Mouse (Mus musculus): Measurements from ENCODE around the gene Alpl. TPM values are rescaled to one million over a fixed set of nuclear protein-coding genes. Genes with fewer than 3 reads are reported as not detected.
A peak's percentile ranks its signal among the peaks of the same experiment; 100 is the strongest.

Gene Alpl
- polyA plus RNA-seq, 1 experiment: 1.2 TPM

DNA sequence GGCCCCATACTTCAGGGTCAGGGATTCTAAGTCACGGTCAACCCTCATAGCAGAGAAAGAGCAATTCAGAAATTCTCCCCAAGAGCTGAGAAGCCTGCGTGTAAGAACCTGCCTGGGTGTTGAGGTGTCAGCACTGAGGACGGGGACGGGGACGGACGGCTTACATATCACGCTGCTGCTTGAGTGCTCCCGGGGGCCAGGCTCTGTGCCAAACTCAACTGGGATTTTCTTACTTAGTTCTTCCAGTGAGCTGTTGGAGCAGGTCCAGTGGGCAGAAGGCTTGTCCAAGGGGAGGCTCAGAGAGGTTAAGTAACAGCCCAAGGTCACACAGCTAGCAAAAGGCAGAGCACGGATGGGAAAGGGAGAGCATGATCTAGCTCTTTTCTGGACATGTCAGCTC lies 44.5 kb downstream of the Alpl start:
- TF ChIP-seq TAL1 (IDR thresholded peaks at IDR 0.05; ENCODE audit: low read length) (no peak), GATA1 (IDR thresholded peaks at IDR 0.05; ENCODE audit: low read length) (no peak)
- Histone ChIP-seq H3K36me3 (ENCODE audit: control insufficient read depth) (peaks cover 29% of the 10 kb centered on the region), H3K4me1 (ENCODE audit: control insufficient read depth) (peaks cover 92% of the 10 kb centered on the region), H3K27me3 (ENCODE audit: control insufficient read depth) (peaks cover 21% of the 10 kb centered on the region), H3K9me3 (ENCODE audit: control insufficient read depth, low read length) (no peaks in the 10 kb centered on the region), H3K4me3 (replicated peaks) (peak overlapping the region; percentile 69)

DNA sequence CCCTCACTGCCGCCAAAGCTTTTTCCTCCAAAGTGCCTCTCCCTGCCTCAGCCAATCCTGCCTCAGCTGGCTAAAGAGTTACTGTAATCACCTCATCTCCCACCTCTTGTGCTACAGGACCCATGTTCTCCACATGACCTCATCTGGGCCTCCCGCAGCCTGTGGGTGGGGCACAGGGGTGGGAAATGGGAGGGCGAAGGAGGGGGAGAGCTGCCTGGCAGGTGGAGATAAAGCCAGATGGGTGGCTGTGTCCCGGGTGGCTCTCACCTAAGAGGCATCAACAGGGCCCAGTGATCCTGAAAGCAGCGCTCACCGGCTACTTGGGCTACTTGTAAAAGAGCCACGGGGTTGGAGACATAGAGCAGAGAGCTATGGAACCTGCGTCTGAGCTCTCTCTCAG lies 44.9 kb downstream of the Alpl start:
- peaks cover 20% of the 10 kb centered on the region for H3K27me3 ChIP-seq (ENCODE audit: control insufficient read depth)
- H3K4me3 ChIP-seq (replicated peaks): peak overlapping the region; percentile 69
- H3K4me1 ChIP-seq (ENCODE audit: control insufficient read depth): peaks cover 91% of the 10 kb centered on the region
- H3K36me3 ChIP-seq (ENCODE audit: control insufficient read depth): peaks cover 29% of the 10 kb centered on the region
- peak; percentile 94 for TF ChIP-seq TAL1 (IDR thresholded peaks at IDR 0.05; ENCODE audit: low read length)
- peak; percentile 93 for TF ChIP-seq GATA1 (IDR thresholded peaks at IDR 0.05; ENCODE audit: low read length)
- H3K9me3 ChIP-seq (ENCODE audit: control insufficient read depth, low read length): no peaks in the 10 kb centered on the region

DNA sequence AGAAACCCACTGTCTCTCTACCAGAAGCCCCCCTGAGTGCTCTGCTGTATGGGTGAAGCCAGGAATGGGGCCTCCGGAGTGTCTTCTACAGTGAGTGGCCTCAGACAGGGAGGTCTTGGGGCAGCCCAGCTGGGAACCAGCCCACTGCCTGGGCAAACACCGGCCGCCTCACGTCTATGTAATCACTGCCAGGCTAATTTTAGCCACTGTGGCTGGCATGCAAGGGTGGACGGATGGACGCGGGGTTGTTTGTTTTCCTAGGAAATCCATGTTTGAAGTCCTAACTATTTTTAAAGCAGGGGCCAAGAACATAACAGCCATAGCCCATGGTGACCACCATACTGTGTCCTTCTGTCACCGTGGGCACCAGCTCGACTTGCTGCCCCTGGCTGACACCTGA lies 46.1 kb downstream of the Alpl start:
- Histone ChIP-seq H3K9me3 (ENCODE audit: control insufficient read depth, low read length) (no peaks in the 10 kb centered on the region), H3K36me3 (ENCODE audit: control insufficient read depth) (peaks cover 29% of the 10 kb centered on the region), H3K4me3 (replicated peaks) (no peak overlapping the region), H3K4me1 (ENCODE audit: control insufficient read depth) (peaks cover 91% of the 10 kb centered on the region), H3K27me3 (ENCODE audit: control insufficient read depth) (peaks cover 17% of the 10 kb centered on the region)
- TF ChIP-seq TAL1 (IDR thresholded peaks at IDR 0.05; ENCODE audit: low read length) (no peak), GATA1 (IDR thresholded peaks at IDR 0.05; ENCODE audit: low read length) (no peak)

DNA sequence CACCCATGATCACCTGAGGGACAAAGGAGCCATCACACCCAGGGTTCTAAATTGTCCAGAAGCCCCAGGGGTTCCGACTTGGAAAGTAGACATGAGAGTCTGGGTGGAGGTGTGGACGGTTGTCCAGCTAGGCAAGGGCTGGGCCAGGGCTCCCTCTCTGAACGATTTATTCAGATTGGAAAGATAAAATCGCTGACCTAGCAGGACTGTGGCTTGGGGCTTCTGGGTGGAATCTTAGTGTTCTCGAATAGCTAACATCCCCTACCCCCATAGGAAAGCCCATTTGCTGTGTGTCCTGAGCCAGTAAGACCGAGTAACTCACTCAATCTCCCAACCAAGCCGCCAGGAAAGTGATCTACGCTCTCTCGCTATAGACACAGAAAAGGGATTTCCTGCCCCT lies 46.5 kb downstream of the Alpl start:
- no peaks in the 10 kb centered on the region for H3K9me3 ChIP-seq (ENCODE audit: control insufficient read depth, low read length)

DNA sequence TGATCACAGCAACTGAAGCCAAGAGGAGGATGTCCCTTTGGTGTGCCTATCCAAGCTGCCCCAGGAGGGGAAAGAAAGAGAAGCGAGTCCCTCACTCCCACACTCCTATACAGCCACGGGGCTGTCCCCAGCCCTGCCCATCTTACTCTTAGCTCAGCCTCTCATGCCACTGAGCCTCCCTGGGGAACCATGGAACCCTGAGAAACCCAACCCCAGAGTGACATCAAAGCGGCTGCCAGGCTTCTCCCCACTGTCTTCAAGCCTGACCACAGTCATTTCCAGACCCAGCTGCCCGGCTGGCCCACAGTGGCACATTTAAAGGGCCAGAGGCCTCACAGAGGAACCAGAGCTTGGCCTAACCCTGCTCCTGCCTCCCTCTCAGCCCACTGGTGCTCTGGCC lies 47.5 kb downstream of the Alpl start:
- TF ChIP-seq GATA1 (IDR thresholded peaks at IDR 0.05; ENCODE audit: low read length) (no peak), TAL1 (IDR thresholded peaks at IDR 0.05; ENCODE audit: low read length) (no peak)
- H3K27me3 ChIP-seq (ENCODE audit: control insufficient read depth): peaks cover 16% of the 10 kb centered on the region
- H3K4me1 ChIP-seq (ENCODE audit: control insufficient read depth): peaks cover 87% of the 10 kb centered on the region
- no peaks in the 10 kb centered on the region for H3K9me3 ChIP-seq (ENCODE audit: control insufficient read depth, low read length)
- H3K36me3 ChIP-seq (ENCODE audit: control insufficient read depth): peaks cover 19% of the 10 kb centered on the region
- H3K4me3 ChIP-seq (replicated peaks): no peak overlapping the region

More for the DNA sequence above, 46.5 kb downstream of the Alpl start:
- no peak for TF ChIP-seq GATA1 (IDR thresholded peaks at IDR 0.05; ENCODE audit: low read length)
- Histone ChIP-seq H3K4me3 (replicated peaks) (no peak overlapping the region), H3K4me1 (ENCODE audit: control insufficient read depth) (peaks cover 87% of the 10 kb centered on the region), H3K36me3 (ENCODE audit: control insufficient read depth) (peaks cover 27% of the 10 kb centered on the region), H3K27me3 (ENCODE audit: control insufficient read depth) (peaks cover 17% of the 10 kb centered on the region)

- H3K4me1 ChIP-seq (ENCODE audit: control insufficient read depth): peaks cover 79% of the 10 kb centered on the region
- TF ChIP-seq TAL1 (IDR thresholded peaks at IDR 0.05; ENCODE audit: low read length) (no peak), GATA1 (IDR thresholded peaks at IDR 0.05; ENCODE audit: low read length) (no peak)
- H3K9me3 ChIP-seq (ENCODE audit: control insufficient read depth, low read length): no peaks in the 10 kb centered on the region
Measured at GRCm38 (mm10) chr4:137747590-137747989, 48.6 kb downstream of the Alpl start.

DNA sequence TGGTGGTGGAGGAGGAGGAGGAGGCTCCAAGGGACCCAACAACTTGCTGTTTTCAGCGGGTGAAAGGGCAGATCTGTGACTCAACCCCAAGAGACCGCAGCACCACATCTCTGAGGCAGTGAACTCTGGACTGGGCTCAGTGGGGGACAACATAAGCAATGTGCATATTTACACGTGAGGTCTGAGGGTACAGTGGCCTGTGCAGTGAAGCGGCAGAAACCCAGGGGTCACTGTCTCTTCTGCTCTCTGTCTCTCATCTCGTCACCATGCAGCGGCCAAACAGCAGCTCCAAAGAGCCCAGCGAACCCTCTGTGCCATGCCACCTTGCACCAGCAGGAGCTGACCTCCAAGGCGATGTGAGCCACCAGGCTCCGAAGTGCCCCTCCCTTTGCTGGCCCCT lies 49.1 kb downstream of the Alpl start:
- Histone ChIP-seq H3K36me3 (ENCODE audit: control insufficient read depth) (peaks cover 12% of the 10 kb centered on the region), H3K4me3 (replicated peaks) (no peak overlapping the region), H3K4me1 (ENCODE audit: control insufficient read depth) (peaks cover 78% of the 10 kb centered on the region), H3K27me3 (ENCODE audit: control insufficient read depth) (peaks cover 19% of the 10 kb centered on the region), H3K9me3 (ENCODE audit: control insufficient read depth, low read length) (no peaks in the 10 kb centered on the region)
- no peak for TF ChIP-seq TAL1 (IDR thresholded peaks at IDR 0.05; ENCODE audit: low read length)
- no peak for TF ChIP-seq GATA1 (IDR thresholded peaks at IDR 0.05; ENCODE audit: low read length)

More at GRCm38 (mm10) chr4:137747590-137747989, 48.6 kb downstream of the Alpl start:
- Histone ChIP-seq H3K36me3 (ENCODE audit: control insufficient read depth) (peaks cover 16% of the 10 kb centered on the region), H3K27me3 (ENCODE audit: control insufficient read depth) (peaks cover 15% of the 10 kb centered on the region), H3K4me3 (replicated peaks) (no peak overlapping the region)

GRCm38 (mm10) chr4:137744433-137744918 lies 51.7 kb downstream of the Alpl start:
- peaks cover 34% of the 10 kb centered on the region for H3K27me3 ChIP-seq (ENCODE audit: control insufficient read depth)
- no peak for TF ChIP-seq GATA1 (IDR thresholded peaks at IDR 0.05; ENCODE audit: low read length)
- no peak for TF ChIP-seq TAL1 (IDR thresholded peaks at IDR 0.05; ENCODE audit: low read length)

GRCm38 (mm10) chr4:137743791-137744190 lies 52.4 kb downstream of the Alpl start:
- no peak overlapping the region for H3K4me3 ChIP-seq (replicated peaks)
- H3K9me3 ChIP-seq (ENCODE audit: control insufficient read depth, low read length): no peaks in the 10 kb centered on the region
- TF ChIP-seq GATA1 (IDR thresholded peaks at IDR 0.05; ENCODE audit: low read length): no peak
- TF ChIP-seq TAL1 (IDR thresholded peaks at IDR 0.05; ENCODE audit: low read length): no peak
- H3K27me3 ChIP-seq (ENCODE audit: control insufficient read depth): peaks cover 34% of the 10 kb centered on the region
- peaks cover 2% of the 10 kb centered on the region; the same call in 1 of the 2 replicates for H3K36me3 ChIP-seq (ENCODE audit: control insufficient read depth)
- peaks cover 72% of the 10 kb centered on the region for H3K4me1 ChIP-seq (ENCODE audit: control insufficient read depth)

More at GRCm38 (mm10) chr4:137744433-137744918, 51.7 kb downstream of the Alpl start:
- H3K36me3 ChIP-seq (ENCODE audit: control insufficient read depth): peaks cover 8% of the 10 kb centered on the region
- H3K9me3 ChIP-seq (ENCODE audit: control insufficient read depth, low read length): no peaks in the 10 kb centered on the region
- peaks cover 72% of the 10 kb centered on the region for H3K4me1 ChIP-seq (ENCODE audit: control insufficient read depth)
- H3K4me3 ChIP-seq (replicated peaks): no peak overlapping the region

- Histone ChIP-seq H3K4me1 (ENCODE audit: control insufficient read depth) (peaks cover 74% of the 10 kb centered on the region), H3K4me3 (replicated peaks) (no peak overlapping the region), H3K9me3 (ENCODE audit: control insufficient read depth, low read length) (no peaks in the 10 kb centered on the region), H3K36me3 (ENCODE audit: control insufficient read depth) (no peaks in the 10 kb centered on the region), H3K27me3 (ENCODE audit: control insufficient read depth) (peaks cover 28% of the 10 kb centered on the region)
- no peak for TF ChIP-seq GATA1 (IDR thresholded peaks at IDR 0.05; ENCODE audit: low read length)
- TF ChIP-seq TAL1 (IDR thresholded peaks at IDR 0.05; ENCODE audit: low read length): no peak
Measured at GRCm38 (mm10) chr4:137740350-137740749, 55.8 kb downstream of the Alpl start.

All from erythroblast, embryonic 14.5 days (primary cell).